In genomic region chr11:32113118-32113826, GRCm38 (mm10) we compare ENCODE assay signal across 10 mouse cellular contexts.
DNase-seq lines count a peak whose midpoint lies in the region; ATAC-seq lines count a peak whose summit lies in the region.
"Had no signal": no experiment of that assay in that cellular context is flagged by ENCODE, and none has a peak within 500 bp of the region (broad histone marks: within the 10 kb centered on the region; RNA-seq: fewer than 3 reads in every experiment).

No protein-coding gene starts in this region.

- peaks cover 6% of the 10 kb centered on the region; the same call in 1 of the 2 replicates for H3K9me3 ChIP-seq in embryonic facial prominence, embryonic 12.5 days
- no peaks in the 10 kb centered on the region for H3K9me3 ChIP-seq in neural tube, embryonic 15.5 days (replicated peaks)
- no peaks in the 10 kb centered on the region for H3K9me3 ChIP-seq in liver, embryonic 12.5 days (replicated peaks)

- DNase-seq in right cerebral cortex, adult 18-20 months: peak; percentile 79
- no peak for DNase-seq in right cerebral cortex, postnatal 25 days
- DNase-seq in layer of hippocampus, adult 9-11 months: peak; percentile 67
- no peak for DNase-seq in heart, adult 18-20 months
- DNase-seq in ovary, postnatal 14 days (ENCODE audit: low spot score): no peak

- H3K9ac ChIP-seq in embryonic facial prominence, embryonic 12.5 days: no peak overlapping the region
- no peak overlapping the region for H3K9ac ChIP-seq in neural tube, embryonic 15.5 days (replicated peaks)
- H3K9ac ChIP-seq in liver, embryonic 12.5 days: no peak overlapping the region
- H3K9ac ChIP-seq: heart, embryonic 13.5 days had no signal

- H3K27ac ChIP-seq in embryonic facial prominence, embryonic 12.5 days: peak overlapping the region; percentile 23; the same call in 1 of the 2 replicates
- H3K27ac ChIP-seq in neural tube, embryonic 15.5 days (replicated peaks): peak overlapping the region; percentile 81
- H3K27ac ChIP-seq in liver, embryonic 12.5 days: no peak overlapping the region
- H3K27ac ChIP-seq: heart, embryonic 13.5 days had no signal

- H3K27me3 ChIP-seq in embryonic facial prominence, embryonic 12.5 days: no peaks in the 10 kb centered on the region
- H3K27me3 ChIP-seq in neural tube, embryonic 15.5 days (replicated peaks): no peaks in the 10 kb centered on the region
- H3K27me3 ChIP-seq in liver, embryonic 12.5 days (replicated peaks): no peaks in the 10 kb centered on the region; the same call in 1 of the 2 replicates
- H3K27me3 ChIP-seq: heart, embryonic 13.5 days had no signal

- peak; percentile 63; the same call in 1 of the 2 replicates for ATAC-seq in embryonic facial prominence, embryonic 12.5 days (ENCODE audit: insufficient number of reproducible peaks, insufficient read depth, low FRiP score, low TSS enrichment)
- peak; percentile 88 for ATAC-seq in neural tube, embryonic 15.5 days (ENCODE audit: low FRiP score)
- no peak for ATAC-seq in liver, embryonic 12.5 days

- H3K4me2 ChIP-seq in embryonic facial prominence, embryonic 12.5 days (replicated peaks): no peak overlapping the region
- H3K4me2 ChIP-seq in neural tube, embryonic 15.5 days: no peak overlapping the region; the same call in 1 of the 2 replicates
- no peak overlapping the region for H3K4me2 ChIP-seq in liver, embryonic 12.5 days
- H3K4me2 ChIP-seq: heart, embryonic 13.5 days had no signal

- H3K4me1 ChIP-seq in embryonic facial prominence, embryonic 12.5 days: peaks cover 5% of the 10 kb centered on the region; the same call in 1 of the 2 replicates
- peaks cover 30% of the 10 kb centered on the region for H3K4me1 ChIP-seq in neural tube, embryonic 15.5 days
- no peaks in the 10 kb centered on the region for H3K4me1 ChIP-seq in liver, embryonic 12.5 days

- no peak overlapping the region for H3K4me3 ChIP-seq in embryonic facial prominence, embryonic 12.5 days
- H3K4me3 ChIP-seq in neural tube, embryonic 15.5 days (replicated peaks): no peak overlapping the region
- no peak overlapping the region for H3K4me3 ChIP-seq in liver, embryonic 12.5 days
- H3K4me3 ChIP-seq: heart, embryonic 13.5 days; myocyte had no signal

- no peaks in the 10 kb centered on the region for H3K36me3 ChIP-seq in embryonic facial prominence, embryonic 12.5 days
- H3K36me3 ChIP-seq in neural tube, embryonic 15.5 days: no peaks in the 10 kb centered on the region
- no peaks in the 10 kb centered on the region for H3K36me3 ChIP-seq in liver, embryonic 12.5 days
- H3K36me3 ChIP-seq: heart, embryonic 13.5 days had no signal

- 21% methylated on average over 2 of the region's 2 CpGs for WGBS in embryonic facial prominence, embryonic 12.5 days
- 14% methylated on average over 2 of the region's 2 CpGs for WGBS in neural tube, embryonic 15.5 days
- 44% methylated on average over 2 of the region's 2 CpGs for WGBS in liver, embryonic 12.5 days (ENCODE audit: insufficient replicate concordance)

Comparison
In these comparisons a context has a peak if more than half of its experiments do, and no peak if none do; other contexts are left out.
1. DNase-seq: peak in right cerebral cortex, adult 18-20 months (single experiment) and layer of hippocampus, adult 9-11 months (single experiment); none in right cerebral cortex, postnatal 25 days (single experiment), heart, adult 18-20 months (0 of 2) and ovary, postnatal 14 days (single experiment).